ENCODE assay signal across 26 mouse cellular contexts in the genomic region with DNA sequence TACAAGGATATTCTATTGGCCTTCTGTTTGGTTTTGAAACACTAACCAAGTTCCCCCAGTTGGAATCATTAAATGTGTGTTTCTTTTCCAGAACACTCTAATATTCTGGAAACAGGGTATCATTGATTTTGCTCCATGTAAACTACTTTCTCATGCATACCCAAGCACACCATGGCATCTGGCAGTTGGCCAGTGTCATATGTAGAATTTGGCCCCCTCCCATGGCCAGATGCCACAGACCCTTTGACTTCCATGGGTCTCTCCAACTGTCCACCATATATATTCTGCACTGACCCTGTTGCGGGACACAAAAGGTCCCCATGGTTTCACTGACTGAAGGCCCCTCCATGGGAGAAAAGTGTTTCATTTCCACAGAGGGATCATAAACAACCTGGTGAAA. TPM values are rescaled to one million over a fixed set of nuclear protein-coding genes. Genes with fewer than 3 reads are reported as not detected.
"Had no signal": no experiment of that assay in that cellular context is flagged by ENCODE, and none has a peak within 500 bp of the region (broad histone marks: within the 10 kb centered on the region; RNA-seq: fewer than 3 reads in every experiment).

No protein-coding gene starts in this region.

- H3K36me3 ChIP-seq: heart, embryonic 15.5 days; limb, embryonic 15.5 days had no signal

- H3K27ac ChIP-seq: heart, adult 2 months; heart, embryonic 13.5 days; heart, embryonic 15.5 days; hindbrain, embryonic 13.5 days; kidney, embryonic 15.5 days; kidney, postnatal 0 days; limb, embryonic 13.5 days; limb, embryonic 15.5 days; liver, embryonic 12.5 days had no signal

- DNase-seq: gastrocnemius, postnatal 14 days; gastrocnemius, postnatal 36 days; heart, adult 11 months; heart, adult 2 months; heart, postnatal 14 days; heart, postnatal 36 days; kidney, adult 11 months; kidney, adult 2 months; kidney, adult 9 months; kidney, postnatal 14 days; kidney, postnatal 36 days; layer of hippocampus, adult 9-11 months; layer of hippocampus, postnatal 36 days had no signal

- H3K27me3 ChIP-seq: heart, embryonic 13.5 days; heart, embryonic 15.5 days; hindbrain, embryonic 13.5 days; kidney, embryonic 15.5 days; limb, embryonic 13.5 days; limb, embryonic 15.5 days; liver, embryonic 12.5 days had no signal

- H3K4me1 ChIP-seq: heart, embryonic 15.5 days; kidney, embryonic 15.5 days; limb, embryonic 15.5 days; liver, embryonic 12.5 days had no signal

- H3K4me3 ChIP-seq: heart, adult 2 months; heart, embryonic 13.5 days; heart, embryonic 15.5 days; hindbrain, embryonic 13.5 days; kidney, embryonic 15.5 days; limb, embryonic 13.5 days; limb, embryonic 15.5 days; liver, embryonic 12.5 days had no signal

RNA-seq across cellular contexts. Expression of a gene that starts 22.9 kb away (rescaled TPM):
- total RNA-seq: gastrocnemius, adult 18-20 months; gastrocnemius, adult 8-10 months; gastrocnemius, postnatal 36 days; hematopoietic stem cell, adult 5-6 weeks; liver, adult 2 months had no signal
- polyA plus RNA-seq: heart, adult 2 months; large intestine, adult 2 months; liver, adult 2 months had no signal
